Mouse (Mus musculus) common myeloid progenitor, adult 5-6 weeks (primary cell): ENCODE data around the gene Lenep. TPM values are rescaled to one million over a fixed set of nuclear protein-coding genes. Genes with fewer than 3 reads are reported as not detected.
A peak's percentile ranks its signal among the peaks of the same experiment; 100 is the strongest.
"Not testable (repeated sequence)": the region's sequence is repeated elsewhere in the genome, so short reads cannot be mapped to it uniquely, and the experiment has no call there.

ENCODE experiments used
- ATAC-seq: replicated peaks from 2 replicates; pipeline ENCODE4 v1.8.0; 2016; ENCODE audit warnings: low read depth, mild to moderate bottlenecking, moderate TSS enrichment, inconsistent platforms; ENCODE audit not compliant: poor library complexity, severe bottlenecking
- total RNA-seq: library from RNA; stranded (forward); fragments of 200-1000, 187-1606 nt; gene quantifications from 2 replicates; pipeline ENCODE4 v1.2.3, GENCODE M21; 2017

Lenep gene
- total RNA-seq, result 1.6 TPM in 1 of 2 replicates, not detected in the other

DNA sequence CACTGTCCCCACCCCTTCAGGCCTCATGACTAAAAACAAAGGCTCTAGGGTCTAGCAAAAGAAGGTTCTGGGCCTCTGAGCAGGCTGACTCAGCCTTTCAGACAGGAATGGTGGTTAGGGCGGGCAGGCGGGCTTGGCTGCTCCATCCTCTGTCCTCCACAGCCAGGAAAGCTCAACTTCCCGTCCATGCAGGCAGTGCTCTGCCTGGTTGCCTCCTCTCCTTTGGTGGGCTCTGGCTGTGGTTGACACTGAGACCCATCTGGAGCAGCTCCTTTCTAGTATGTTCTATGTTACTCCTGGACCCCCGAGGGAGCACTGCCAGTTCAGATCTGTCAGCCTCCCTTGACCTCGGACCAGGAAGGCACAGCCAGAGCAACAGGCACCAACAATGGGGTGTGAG, at the start of gene Lenep:
Gene Lenep (minus strand): TSS at position 101 of the 400 bp plus-strand sequence.
- no peak for ATAC-seq

DNA sequence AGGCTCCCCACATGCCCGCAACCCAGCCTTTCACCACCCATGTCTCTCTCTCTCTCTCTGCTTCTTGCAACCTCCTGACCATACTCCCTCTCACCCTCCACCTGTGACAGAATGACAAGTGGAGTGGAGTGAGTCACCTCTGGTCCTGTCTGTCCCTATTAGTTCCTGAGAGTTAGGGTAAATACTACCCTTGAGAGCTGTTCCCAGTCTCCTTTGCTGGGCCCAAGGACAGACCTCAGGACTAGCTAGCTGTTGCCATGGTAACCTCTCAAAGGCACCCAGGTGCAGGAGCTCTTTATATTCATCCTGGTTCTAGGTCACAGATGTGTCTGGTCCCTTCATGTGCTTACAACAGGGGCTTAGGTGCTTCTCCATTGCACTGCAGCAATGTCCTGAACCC, 49.3 kb upstream of the Lenep start:
- no peak for ATAC-seq

GRCm38 (mm10) chr3:89449541-89449940, 46.9 kb upstream of the Lenep start:
- peak; percentile 70 for ATAC-seq

- ATAC-seq, result peak; percentile 94
Measured at GRCm38 (mm10) chr3:89448720-89449537, 46.3 kb upstream of the Lenep start.

DNA sequence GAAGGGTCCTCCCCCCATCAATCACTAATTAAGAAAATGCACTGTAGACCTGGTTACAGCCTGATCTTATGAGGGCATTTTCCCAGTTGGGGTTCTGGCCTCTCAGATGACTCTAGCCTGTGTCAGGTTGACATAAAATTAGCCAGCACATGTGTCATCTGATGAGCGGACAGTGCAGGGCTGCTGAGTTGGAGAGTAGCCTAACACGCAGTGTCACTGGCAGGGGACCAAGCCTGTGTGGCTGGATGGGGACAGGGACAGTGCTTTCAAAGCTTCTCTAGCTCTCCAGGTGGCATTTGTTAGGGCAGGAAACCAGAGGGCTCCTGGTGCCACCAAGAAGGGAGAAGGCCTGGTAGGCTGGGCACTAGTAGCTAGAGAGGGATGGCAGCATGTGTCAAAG, 38.1 kb upstream of the Lenep start:
- ATAC-seq, result no peak

DNA sequence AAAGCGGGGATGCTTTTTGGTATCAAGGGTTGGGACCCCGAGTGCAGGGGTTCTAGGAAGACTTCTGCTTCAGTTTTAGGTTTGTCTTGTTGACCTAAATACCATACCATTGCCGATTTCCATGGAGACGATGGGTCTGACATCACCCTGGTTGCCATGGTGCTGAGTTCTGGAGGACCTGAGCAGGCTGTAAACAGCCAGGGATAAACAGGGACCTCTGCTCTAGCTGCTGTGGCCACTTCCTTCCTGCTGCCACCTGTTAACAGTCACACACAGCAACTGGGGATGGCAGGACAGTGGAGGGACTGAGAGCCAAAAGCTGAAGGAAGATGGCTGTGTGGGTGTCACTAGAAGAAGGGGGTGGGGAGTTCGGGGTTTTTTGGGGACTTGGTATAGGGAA, 34.7 kb upstream of the Lenep start:
- ATAC-seq, result peak; percentile 55

- ATAC-seq, result peak; percentile 75
Measured at GRCm38 (mm10) chr3:89436176-89437113, 33.9 kb upstream of the Lenep start, which contains the start of gene Pbxip1. Gene Pbxip1, plus strand, starts transcription at chr3:89436706.

- ATAC-seq, result no peak
Measured at GRCm38 (mm10) chr3:89435041-89435440, 32.4 kb upstream of the Lenep start.

- no peak for ATAC-seq
Measured at GRCm38 (mm10) chr3:89434532-89434931, 31.9 kb upstream of the Lenep start.

DNA sequence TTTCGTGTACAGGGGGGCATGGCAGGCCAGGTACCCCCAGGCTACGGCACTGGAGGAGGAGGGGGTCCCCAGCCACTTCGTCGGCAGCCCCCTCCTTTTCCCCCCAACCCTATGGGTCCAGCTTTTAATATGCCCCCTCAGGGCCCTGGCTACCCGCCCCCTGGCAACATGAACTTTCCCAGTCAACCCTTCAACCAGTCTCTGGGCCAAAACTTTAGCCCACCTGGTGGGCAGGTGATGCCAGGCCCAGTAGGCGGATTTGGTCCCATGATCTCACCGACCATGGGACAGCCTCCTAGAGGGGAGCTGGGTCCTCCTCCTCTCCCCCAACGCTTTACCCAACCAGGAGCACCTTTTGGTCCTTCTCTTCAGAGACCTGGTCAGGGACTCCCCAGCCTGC, 30.0 kb upstream of the Lenep start:
- no peak for ATAC-seq

GRCm38 (mm10) chr3:89430171-89431159, 27.9 kb upstream of the Lenep start, which contains the start of gene Pygo2:
Gene Pygo2, plus strand, starts transcription at chr3:89430214.
- peak; percentile 97 for ATAC-seq

- not testable (repeated sequence) for ATAC-seq
Measured at GRCm38 (mm10) chr3:89429021-89429420, 26.4 kb upstream of the Lenep start.

- ATAC-seq, result no peak
Measured at GRCm38 (mm10) chr3:89425876-89426275, 23.3 kb upstream of the Lenep start.

GRCm38 (mm10) chr3:89425141-89425525, 22.5 kb upstream of the Lenep start:
- ATAC-seq, result no peak

DNA sequence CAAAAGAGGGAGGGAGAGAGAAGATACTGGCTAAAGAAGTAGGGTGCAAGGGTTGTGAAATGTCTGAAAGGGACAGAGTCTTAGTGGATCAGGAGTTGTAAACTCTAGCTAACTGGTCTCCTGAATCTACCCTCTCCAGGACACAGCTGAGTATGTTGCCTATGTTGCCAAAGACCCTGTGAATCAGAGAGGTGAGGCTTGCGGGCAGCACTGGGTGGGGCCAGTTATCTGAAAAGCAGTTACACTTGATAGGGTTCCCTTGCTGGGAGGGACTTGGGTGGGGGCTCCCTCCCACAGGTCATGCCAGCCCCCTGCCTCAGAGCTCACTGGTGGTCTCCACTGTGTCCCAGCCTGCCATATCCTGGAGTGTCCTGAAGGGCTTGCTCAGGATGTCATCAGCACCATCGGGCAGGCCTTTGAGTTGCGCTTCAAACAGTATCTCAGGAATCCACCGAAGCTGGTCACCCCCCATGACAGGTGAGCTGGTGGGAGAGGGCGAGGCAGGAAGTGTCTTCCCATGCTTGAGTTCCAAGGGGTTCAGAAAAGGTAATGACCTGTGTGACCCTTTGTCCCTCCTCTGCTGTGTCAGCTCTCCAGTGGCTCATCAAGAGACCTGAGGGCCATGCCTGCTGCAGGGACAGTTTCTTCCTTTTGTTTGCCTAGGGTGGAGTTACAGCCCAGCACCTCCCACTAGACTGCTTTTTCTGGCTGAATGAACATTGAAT, 22.0 kb upstream of the Lenep start:
- ATAC-seq, result no peak

DNA sequence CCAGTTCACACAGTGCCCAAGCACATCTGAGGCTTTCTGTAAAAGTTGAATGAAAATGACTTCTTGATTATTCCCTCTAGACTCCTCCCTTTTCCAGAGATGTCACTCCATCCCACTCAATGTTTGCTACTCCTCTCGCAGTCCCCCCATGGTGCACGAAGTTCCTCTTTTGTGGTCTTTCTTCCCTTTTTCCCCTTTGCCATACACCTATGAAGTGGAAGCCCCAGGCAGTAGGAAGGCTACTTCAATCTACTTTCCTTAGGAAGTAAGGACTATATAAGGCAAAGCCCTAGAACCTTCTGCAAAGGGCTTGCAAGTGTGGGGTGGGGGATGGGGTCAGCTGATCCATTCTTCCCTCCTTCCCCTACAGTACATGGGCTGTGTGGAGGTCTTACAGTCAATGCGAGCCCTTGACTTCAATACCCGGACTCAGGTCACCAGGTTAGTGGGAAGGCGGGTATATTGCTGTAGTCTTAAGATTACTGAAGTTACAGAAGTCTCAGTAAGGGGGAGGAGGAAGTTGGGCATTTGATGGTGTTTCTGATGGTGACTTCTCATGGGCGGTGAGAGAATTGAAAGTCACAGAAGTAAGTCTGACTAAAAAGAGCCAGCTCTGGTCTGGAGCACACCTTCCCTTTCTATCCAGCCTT, 20.1 kb upstream of the Lenep start:
- no peak for ATAC-seq

DNA sequence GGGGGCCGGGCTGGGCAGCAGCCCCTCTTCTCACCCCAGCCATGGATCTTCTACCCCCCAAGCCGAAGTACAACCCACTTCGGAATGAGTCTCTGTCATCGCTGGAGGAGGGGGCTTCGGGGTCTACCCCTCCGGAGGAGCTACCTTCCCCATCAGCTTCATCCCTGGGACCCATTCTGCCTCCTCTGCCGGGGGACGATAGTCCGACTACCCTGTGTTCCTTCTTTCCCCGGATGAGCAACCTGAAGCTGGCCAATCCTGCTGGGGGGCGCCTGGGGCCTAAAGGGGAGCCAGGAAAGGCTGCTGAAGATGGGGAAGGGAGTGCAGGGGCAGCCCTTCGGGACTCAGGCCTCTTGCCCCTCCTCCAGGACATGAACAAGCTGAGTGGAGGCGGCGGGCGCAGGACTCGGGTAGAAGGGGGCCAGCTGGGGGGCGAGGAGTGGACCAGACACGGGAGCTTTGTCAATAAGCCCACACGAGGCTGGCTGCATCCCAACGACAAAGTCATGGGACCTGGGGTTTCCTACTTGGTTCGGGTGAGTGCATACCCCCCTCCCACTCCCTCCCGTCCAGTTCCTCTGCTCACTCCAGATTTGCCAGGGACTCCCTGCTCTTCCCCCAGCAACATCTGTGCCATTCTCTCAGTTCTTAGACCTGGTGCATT, 19.3 kb upstream of the Lenep start:
- no peak for ATAC-seq
